Mouse (Mus musculus) adrenal gland, postnatal 36 days (tissue): ENCODE data around the gene Cacna2d3. TPM values are rescaled to one million over a fixed set of nuclear protein-coding genes. Genes with fewer than 3 reads are reported as not detected.

Source experiments
- DNase-seq, 2 experiments: peaks; one replicate each; pipeline ENCODE4 v3.0.0; 2021; ENCODE audit warnings: mixed read lengths in 1 of 2
- total RNA-seq, 2 experiments: library from RNA; stranded (reverse); gene quantifications; 2 replicates each; pipeline ENCODE4 v1.2.3; 2021

Cacna2d3 gene
- total RNA-seq, 2 experiments from 2014 or later: 2.9 to 4.5 TPM

DNA sequence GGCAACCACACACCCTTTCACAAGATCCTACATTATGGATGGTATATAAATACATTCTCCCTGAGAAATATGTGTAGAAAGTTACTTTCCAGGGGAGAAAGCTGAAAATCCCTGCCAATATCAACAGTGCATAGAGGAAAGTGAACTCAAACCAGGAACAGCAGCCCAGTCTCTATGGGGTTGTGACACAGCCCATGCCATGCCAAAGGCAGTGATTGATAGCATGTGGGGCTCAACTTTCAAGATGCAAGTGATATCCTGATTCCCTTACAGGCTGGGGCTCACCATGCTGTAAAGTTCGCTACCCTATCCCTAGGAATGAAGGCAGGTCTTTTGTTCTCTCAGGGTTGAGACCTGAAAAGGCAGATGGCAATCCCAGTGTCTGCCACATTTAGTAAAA lies 229.9 kb downstream of the Cacna2d3 start:
- DNase-seq: no peak

DNA sequence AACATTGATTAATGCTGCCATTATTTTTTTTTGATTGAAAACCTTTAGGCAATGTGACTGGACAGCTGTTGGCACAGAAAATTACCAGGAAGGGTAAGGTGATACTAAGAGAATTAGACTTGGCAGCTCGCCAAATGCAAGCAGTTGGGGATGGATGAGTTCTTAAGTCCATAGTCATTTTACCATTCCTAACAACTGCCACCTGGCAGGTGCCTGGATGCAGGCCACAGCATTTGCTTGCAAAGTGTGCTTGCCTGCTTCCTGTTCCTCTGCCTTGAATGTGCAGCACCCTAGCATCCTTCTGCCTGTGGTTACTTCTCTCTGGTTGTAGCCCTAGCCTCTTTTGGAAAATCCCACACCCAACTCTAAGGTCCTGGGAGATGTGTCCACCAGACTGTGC lies 236.2 kb downstream of the Cacna2d3 start:
- no peak for DNase-seq

DNA sequence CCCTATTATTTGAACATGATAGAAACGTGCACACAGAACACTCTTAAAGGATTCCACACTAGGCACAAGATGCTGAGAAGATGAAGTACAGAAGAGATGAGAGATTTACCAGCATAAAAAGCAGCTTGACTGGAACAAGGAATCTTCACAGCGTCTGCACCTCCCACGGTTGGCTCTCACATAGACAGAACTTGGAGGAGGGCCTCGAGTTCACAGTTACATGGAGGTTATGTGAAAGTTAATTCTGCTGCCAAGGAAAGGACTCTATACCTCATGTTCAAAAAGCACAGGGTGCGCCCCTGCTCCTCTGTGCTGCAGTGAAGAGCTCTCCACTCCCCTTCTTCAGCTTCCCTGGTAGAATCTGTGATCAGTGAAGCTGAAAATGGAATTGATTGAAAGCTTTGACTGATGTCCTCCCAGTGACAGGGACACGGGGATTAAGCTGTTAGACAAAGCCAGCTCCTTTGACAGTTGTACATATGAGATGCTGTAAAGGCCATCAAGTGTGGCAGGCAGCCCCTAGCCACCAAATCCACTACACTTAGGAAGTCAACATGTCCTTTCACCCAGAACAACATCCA lies 243.2 kb downstream of the Cacna2d3 start:
- DNase-seq: no peak

DNA sequence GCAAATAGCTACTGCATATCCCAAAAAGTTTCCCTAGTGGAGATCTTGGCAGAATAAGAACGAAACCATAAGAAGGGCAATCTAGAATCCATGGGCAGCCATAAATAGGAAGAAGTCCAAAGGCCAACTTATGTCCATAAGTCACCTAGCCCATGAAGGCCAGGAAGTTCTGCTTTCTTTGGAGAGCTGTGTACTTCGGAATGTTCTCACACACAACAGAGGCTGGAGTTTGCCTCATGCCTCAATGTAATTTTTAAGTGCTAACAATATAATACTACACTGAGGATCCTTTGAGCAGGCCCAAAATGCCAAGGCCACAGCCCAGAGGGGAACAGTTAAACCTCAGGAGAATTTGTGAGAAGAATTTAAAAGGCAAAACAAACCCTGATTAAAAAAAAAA lies 257.4 kb downstream of the Cacna2d3 start:
- DNase-seq: peak; percentile 12 to 18

DNA sequence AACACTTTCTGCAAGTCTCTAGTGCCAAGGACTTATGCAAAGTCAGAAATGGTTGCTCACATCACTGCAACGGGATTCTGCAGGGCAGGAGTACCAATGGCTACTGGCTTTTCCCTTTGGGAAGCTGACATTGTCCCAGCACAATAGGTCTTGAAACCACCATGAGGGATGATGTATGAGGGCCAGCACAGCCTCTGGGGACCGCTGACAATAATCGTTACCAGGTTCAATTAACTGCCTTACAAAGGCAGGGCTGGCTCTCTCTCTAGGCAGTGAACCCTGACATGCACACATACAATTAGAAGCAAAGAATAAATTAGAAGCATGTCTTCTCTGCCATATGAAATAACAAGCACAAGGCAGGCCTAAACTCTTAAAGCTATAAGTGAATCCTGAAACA lies 272.5 kb downstream of the Cacna2d3 start:
- DNase-seq: no peak

DNA sequence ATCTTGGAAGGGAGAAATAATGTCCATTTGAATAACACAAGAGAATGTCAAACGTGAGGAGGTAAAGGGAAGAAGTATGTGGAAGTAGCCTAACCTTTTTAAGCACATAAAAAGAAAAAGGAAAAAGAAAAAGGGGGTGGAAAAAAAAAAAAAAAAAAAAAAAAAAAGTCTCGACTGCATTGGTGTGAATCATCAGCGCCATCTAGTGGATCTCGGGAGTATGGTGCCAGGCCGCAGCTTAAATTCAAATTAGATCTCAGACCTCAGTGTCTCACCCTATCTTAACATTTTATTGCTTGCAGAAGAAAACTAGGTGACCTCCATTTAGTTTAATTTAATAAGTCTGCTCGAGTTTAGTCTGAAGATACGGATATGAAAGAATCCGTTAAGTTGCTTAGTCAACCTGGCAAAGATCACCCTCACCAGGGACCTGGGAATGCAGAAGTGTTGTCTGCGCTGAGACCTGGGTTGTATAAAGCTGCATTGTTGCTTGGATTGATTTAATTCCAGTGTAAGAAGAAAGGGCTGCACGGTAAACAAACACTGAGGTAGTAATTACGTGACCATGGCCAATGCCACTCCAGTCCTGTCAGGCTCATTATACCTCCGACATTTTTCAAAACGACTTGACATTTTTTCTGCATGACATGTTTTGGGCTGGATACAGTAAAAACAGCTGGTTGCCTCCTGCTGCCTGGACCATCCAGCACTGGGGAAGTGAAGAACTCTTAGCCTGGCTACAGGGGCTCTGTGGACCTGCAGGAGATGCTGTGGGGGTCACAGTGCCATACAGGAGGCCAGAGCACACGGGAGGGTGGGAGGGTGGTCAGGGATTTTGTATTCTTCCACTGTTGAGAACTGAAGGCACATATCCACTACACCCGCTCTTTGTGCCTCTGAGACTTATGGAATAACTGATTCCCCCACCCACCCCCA lies 278.3 kb downstream of the Cacna2d3 start:
- peak; percentile 55 to 56 for DNase-seq

DNA sequence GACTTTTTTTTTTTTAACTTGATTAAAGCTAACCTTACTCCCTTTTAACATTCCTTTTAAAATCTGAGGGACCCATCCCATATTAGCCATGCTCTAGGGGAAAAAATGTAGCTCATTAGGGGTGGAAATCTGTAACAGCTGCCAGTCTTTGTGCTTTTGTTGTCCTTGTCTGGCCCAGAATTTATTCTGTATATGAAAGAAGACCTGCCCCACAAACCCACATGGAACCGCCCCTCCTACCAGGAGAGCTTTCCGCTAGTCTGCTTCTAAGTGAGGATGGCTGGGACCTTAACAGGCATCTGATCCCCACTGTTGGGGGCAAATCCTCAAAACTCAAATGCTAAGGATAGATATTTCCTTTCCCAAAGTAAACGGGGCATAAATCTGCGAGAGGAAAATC lies 279.2 kb downstream of the Cacna2d3 start:
- no peak for DNase-seq

DNA sequence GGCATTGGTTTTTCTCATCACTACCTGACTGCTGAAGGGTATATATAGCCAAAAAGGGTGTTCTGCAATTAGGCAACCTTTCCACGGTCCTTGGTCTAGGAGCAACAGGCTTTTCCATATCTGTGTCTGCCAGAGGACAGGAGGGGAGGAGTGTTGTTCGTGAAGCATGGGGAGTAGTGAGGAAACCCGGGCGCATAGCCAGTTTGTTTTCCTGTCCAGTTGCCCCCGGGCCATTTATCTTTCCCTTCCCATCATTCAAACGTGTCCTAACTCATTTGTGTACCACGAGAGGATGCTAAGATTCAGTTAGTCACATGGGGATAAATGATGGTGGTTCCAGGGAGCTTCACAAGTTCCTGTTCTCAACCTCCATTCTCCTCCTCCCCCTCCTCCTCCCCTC lies 283.0 kb downstream of the Cacna2d3 start:
- no peak for DNase-seq

DNA sequence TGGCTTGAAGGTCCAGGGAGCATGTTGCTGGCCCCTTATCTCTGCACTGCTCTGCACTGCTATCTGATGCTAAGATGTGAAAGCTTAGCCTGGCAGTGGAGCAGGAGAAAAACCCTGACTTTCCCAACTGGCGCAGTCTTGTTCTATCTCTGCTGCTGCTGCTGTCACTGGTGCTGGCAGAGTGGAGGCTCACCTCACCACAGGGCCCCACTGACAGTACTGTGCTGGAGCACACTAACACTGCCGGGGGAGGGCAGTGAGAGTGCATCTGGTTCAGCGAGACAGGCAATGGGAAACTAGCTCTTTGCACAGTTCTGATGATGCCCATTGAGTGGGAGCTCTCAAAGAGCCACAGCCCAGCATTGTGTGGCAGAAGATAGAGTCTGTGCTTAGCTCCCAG lies 283.4 kb downstream of the Cacna2d3 start:
- DNase-seq: no peak

DNA sequence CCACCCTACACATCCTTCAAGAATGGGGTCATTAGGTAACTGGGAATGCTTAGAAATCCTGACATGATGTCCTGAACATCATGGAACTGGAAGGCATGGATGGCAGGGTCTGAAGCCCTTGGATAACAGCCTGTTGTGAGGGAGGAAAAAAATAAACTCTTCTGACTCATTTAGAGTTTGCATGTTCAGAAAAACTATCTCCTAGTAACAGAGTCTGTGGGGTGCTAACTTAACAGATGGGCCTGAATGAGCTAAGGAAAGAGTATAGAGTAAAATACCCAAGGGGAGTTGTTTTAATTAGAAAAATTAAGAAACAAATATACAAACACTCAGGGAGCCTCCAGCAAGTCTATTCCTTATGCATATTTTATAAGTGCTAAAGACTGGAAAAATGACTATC lies 286.5 kb downstream of the Cacna2d3 start:
- DNase-seq: no peak

DNA sequence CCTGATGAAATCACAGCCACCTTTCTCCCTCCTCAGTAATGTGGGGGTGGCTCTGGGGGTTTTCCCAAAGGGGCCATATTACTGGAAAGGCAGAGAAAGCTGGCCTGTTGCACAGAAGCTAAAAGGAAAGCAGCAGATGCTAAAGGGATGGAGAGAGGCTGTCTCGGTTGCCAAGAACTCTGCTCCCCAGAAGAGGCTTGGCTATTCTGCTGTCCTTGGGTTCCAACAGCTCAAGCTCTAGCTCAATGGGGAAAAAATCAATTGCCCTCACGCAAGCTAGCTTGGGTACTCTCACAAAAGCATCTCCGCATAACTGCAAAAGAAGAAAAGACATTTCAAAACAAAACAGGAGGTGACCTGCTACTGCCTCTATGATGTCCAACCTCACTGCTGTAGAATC lies 287.9 kb downstream of the Cacna2d3 start:
- no peak for DNase-seq

DNA sequence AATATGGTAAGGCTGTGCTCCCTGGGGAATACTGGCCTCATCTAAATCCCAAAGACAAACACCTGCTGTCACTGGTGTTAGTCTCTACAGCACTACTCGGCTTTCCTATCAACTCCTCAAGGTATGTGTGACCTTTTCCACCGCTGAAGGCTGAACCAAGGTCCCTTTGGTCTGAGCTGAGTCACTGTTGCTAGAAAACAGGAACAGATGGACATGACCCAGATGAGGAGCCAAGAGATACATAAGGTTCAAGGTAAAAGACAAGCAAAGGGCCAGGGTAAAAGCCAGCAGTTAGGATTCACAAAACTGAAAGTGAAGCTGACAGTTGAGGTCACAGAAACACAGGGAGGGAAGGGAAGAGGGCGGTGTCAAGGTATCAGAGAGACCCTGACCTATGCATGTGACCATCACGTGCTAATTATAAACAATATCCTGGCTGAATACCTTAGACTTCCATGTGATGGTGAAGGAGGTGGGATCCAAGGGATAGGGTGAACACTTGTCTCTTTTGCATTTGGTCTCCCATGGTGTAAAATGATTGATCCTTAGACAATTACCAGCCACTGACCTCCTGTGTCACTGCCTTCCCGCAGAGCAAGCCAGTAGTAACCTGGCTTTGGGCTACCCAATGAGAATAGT lies 288.5 kb downstream of the Cacna2d3 start:
- DNase-seq: peak; percentile 37 to 52

DNA sequence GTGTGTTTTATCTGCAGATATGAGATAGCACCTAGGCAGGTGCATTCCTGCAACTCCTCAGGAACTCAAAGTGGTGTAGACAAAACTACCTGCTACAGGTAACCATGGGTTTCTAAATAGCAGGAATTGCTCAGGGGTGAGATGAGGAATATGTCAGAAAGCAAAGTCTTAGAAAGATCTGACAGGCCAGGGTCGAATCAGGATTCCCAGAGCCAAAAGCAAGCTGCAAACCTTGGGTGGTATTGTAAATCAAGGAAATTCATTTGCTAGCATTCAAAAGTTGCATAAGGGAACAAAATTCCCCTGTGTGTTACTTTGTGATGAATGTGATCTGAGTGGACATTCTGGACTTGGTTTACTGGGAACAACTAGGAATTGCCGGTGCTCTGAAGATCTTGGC lies 291.9 kb downstream of the Cacna2d3 start:
- DNase-seq: peak; percentile 20 to 26

DNA sequence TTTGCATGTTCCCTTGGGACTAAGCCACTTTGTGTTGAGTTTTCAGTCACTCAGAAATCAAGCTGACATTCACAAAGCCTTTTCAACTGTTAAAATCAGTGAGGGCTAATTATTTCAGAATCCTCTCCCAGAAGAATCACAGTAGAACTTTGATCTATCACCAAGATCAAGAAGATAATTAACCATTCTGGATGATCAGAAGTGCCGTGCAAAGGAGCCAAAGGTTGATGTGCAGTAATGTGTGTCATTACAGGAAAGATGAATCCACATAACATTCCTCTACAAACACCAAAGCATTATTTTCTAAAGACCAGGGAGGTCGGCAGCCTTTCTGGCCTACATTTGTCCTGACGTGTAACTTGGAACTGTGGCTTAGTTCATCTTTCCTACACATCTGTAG lies 296.0 kb downstream of the Cacna2d3 start:
- no peak for DNase-seq

DNA sequence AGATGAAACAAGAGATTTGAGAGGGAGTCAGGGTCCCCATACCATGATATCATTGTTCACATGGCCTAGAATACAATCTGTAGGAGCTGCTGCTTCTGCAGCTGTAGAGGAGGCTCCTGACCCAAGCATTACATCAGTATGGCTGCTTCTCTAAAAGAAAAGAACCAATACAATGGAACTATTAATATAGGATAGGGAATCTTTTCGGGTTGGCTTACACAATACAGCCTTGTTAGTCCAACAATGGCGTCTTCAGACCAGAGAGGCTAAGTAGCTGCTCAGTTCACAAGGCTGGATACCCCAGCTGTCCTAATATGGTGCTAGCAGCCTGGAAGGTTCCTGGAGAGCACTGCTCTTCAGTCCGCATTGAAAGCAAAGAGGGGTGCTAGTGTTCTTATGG lies 296.5 kb downstream of the Cacna2d3 start:
- DNase-seq: no peak

DNA sequence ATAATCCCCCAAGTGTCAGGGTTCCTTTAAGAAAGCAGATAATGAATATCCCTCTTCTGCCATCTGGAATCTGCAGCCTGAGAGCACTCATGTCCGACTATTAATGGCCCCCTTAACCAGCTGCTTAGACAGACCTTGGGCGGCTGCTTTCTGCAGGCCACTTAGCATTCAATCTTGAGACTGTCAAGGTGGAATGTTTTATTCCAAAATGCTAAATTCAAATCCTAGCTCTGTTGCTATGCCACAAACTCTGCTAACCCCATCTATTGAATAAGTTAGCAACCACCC lies 315.8 kb downstream of the Cacna2d3 start:
- no peak for DNase-seq

DNA sequence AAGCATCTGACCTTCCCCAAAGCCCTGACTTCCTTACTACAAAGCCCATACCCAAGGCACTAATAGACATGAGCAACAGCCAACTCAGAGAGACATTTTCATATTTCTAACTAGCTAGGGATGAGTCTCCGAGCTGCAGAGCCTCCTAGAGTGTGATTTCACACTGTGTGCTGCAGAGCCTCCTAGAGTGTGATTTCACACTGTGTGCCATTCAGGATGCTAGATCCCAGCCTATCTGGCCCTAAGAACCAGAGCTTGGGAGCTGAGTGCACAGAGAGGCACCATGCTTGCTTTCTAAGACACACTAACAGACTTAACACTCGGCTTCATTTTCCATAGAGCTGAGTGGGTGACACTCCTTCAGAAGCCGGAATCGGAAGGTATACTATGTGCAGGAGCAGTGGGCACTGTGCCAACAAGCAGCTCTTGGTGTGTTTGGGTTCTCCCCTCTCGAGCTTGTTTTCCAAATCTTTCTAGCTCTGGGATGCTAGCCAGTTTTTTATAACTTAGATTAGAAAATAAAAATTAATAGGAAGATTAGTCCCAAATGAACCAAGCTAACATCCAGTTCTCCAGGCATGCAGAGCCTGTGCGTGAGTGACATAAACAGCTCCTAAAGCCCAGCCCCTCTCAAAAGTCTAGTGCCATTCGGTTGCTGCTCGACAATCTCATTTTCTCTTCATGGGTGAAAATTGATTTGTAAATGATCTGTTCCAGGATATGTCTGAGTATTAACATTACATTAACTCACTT lies 316.4 kb downstream of the Cacna2d3 start:
- no peak for DNase-seq

DNA sequence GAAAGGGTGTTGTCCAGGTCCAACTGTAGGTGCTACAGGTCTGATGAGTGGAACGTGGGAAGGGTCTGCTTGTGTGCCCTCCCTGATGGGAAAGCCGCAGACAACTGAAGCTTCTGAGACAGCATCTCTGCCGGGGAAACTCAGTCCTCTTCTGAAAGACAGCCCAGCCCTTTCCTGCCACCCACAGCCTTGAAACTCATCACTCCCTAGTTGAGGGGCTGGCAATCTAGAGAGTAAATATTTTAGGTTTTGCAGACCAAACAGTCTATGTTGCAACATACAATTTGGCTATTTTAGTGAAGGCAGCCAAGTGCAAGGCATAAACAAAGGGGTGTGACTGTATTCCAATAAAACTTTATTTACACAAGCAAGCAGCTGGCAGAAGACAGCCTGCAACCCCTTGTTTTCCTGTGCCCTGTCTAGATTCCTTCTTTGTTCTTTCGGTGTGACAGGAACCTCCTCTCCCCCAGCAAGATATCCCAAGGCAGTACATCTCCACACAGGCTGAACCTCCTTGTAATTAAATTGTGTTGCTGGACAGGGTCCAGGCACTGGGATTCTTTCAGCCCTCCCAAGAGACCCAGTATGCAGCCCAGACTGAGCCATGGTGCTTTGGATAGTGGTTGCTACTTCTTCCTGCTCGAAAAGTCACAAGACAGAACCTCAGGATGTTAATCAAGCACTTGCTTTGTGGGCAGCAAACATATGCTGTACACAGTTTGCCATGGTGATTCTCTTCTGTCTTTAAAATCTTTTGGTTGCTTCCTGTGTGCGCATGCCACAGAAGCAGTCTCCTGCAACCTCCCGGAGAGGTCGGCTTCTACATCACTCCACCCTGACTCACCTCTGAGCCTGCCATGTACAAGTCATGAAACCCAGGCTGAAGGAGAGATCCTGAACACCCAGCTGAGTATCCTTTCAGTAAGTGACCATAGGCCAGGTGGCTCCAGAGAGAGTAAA lies 317.5 kb downstream of the Cacna2d3 start:
- DNase-seq: no peak

DNA sequence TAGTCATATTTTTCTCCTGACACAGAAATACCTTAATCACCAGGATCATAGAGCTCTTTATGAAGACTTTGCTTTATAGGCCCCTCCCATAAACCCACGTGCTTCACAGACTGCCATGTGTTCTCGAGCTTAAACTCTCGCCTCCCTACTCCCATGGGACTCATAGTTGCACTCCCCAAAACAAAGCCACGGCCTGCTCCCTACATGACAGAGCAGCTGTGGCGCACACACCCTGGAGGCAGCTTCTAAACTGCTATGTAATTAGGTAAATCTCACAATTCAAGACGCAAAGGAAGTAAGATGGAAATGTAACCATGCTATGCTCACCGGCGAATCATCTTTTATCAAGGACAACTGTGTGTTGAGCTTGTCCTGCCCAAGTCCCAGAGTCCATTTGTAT lies 319.2 kb downstream of the Cacna2d3 start:
- no peak for DNase-seq

DNA sequence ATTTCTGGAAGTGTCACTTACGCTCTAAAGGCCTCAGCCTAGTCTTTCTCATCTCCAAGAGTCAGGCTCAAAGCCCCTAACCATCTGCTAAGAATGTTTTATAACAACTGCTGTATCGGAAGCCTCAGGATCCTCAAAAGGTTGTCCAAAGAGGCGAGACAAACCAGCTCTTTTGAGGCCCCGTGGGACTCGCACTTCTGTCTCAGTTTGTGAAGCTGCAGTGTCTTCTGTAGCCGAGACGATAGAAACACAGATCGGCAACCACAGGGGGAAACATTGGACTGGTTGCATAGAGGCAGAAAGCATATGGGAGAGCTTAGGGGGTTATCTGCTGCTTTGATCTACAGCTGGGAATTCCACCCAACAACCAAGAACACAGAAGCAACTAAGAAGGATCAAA lies 327.9 kb downstream of the Cacna2d3 start:
- no peak for DNase-seq

DNA sequence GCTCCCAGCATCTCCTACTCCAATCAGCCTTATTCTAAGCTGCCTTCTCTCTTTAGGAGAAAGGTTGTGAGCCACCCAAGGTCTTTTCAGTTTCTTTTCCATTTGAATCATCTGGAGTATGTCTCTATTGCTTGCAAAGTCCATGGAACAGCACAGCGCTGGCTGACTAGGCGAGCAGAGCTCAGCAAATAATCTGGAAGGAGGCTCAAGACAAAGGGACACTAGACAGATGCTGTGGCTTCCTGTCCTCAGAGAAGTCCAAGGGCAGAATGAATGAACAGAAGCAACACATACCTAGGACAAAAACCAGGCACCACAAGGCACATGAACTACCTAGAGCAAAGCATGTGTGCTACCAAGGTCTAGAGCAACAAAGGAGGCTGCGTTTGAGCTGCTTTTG lies 328.8 kb downstream of the Cacna2d3 start:
- DNase-seq: no peak

DNA sequence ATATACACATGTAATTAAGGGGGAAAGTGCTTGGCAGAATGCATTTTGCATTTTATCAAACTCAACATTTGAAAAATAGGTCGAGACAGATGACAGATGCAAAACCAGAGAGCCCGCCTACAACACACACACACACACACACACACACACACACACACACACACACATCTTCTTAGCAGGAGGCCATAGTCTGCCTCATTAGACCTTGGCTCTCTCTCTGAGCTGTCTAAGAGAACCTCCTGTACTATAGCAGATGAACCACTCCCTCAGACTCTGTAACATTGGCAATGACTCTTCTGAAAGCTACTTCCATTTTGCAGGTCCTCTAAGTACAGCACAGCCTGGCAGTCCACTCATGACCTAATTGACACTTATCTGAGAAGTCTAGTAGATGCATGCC lies 330.2 kb downstream of the Cacna2d3 start:
- DNase-seq: no peak
